Mouse (Mus musculus) spleen, postnatal 0 days (tissue): ENCODE results near the gene Prlr. TPM values are rescaled to one million over a fixed set of nuclear protein-coding genes. Genes with fewer than 3 reads are reported as not detected.

ENCODE experiments used
- polyA plus RNA-seq: library from polyadenylated mRNA; unstranded; fragments of >200 nt; fragmentation: Nextera tagmentation; extraction: Ambion mirVana; gene quantifications from 2 replicates; pipeline ENCODE4 v1.2.1, GENCODE M21; 2015

Prlr gene
- polyA plus RNA-seq: 0.11 and 0.17 TPM in 2 replicates

GRCm38 (mm10) chr15:10177083-10177482, at the start of gene Prlr:
Prlr (plus strand) TSS chr15:10177238.

GRCm38 (mm10) chr15:10325080-10325479, 148.0 kb downstream of the Prlr start, which contains the start of gene Gm21973:
Gm21973 (plus strand) TSS chr15:10325380.

GRCm38 (mm10) chr15:10358039-10358948, 181.3 kb downstream of the Prlr start, which contains the start of gene Agxt2:
Agxt2 (plus strand) TSS chr15:10358532.

Other genes starting within 250 kb of the Prlr start
- gene Gm21973, start 148.1 kb downstream of the Prlr start, polyA plus RNA-seq: not detected in 2 replicates
- not detected in 2 replicates for gene Agxt2, start 181.3 kb downstream of the Prlr start, polyA plus RNA-seq